Mouse (Mus musculus) heart, postnatal 0 days (tissue): Measurements from ENCODE around the gene Tmtc3.

Experiments used
- CTCF ChIP-seq: IDR thresholded peaks from 2 replicates; pipeline ENCODE4 v1.5.1; 2016; ENCODE audit warnings: antibody characterized with exemption, control low read depth, low read depth
- EP300 ChIP-seq: IDR thresholded peaks from 2 replicates; pipeline ENCODE4 v1.6.1; 2016; ENCODE audit warnings: antibody characterized with exemption, low read depth

GRCm38 (mm10) chr10:100491916-100492315, 4.8 kb upstream of the Tmtc3 start:
- TF ChIP-seq CTCF (no peak), EP300 (no peak)
